Mouse (Mus musculus) intestine, embryonic 15.5 days (tissue): ENCODE measurements around the gene Bicdl1. TPM values are rescaled to one million over a fixed set of nuclear protein-coding genes. Genes with fewer than 3 reads are reported as not detected.

Source experiments
- ATAC-seq: fragments of 200-750 bp; cut with Nextera tagmentation; 2 replicates; pipeline ENCODE4 v1.8.0; 2017; ENCODE audit warnings: moderate TSS enrichment, moderate library complexity
- H3K27ac ChIP-seq: fragments of 300-500 bp; sonication (generic); 2 replicates; pipeline ENCODE4 v1.5.1; 2015; ENCODE audit warnings: mild to moderate bottlenecking, inconsistent platforms
- H3K27me3 ChIP-seq: fragments of 300-500 bp; sonication (generic); replicated peaks from 2 replicates; pipeline ENCODE4 v1.6.1; 2015; ENCODE audit warnings: inconsistent platforms
- H3K36me3 ChIP-seq: fragments of 300-500 bp; sonication (generic); 2 replicates; pipeline ENCODE4 v1.6.1; 2015; ENCODE audit warnings: inconsistent platforms
- H3K4me1 ChIP-seq: fragments of 300-500 bp; sonication (generic); replicated peaks from 2 replicates; pipeline ENCODE4 v1.6.1; 2015; ENCODE audit warnings: inconsistent platforms
- H3K4me2 ChIP-seq: fragments of 300-500 bp; sonication (generic); replicated peaks from 2 replicates; pipeline ENCODE4 v1.6.1; 2015; ENCODE audit warnings: mild to moderate bottlenecking, inconsistent platforms
- H3K4me3 ChIP-seq: fragments of 300-500 bp; sonication (generic); replicated peaks from 2 replicates; pipeline ENCODE4 v1.5.1; 2015; ENCODE audit warnings: inconsistent platforms
- H3K9ac ChIP-seq: fragments of 300-500 bp; sonication (generic); 2 replicates; pipeline ENCODE4 v1.6.1; 2015; ENCODE audit warnings: inconsistent platforms
- H3K9me3 ChIP-seq: fragments of 300-500 bp; sonication (generic); 2 replicates; pipeline ENCODE4 v1.6.1; 2016; ENCODE audit warnings: inconsistent platforms
- WGBS: fragments of 180-500 bp; shearing (Covaris S2); methylation state at CpG from one replicate; pipeline ENCODE4 v1.1.7; 2015; 5-methylcytosine and 5-hydroxymethylcytosine counted together
- polyA plus RNA-seq: library from polyadenylated mRNA; unstranded; fragments of >200 nt; fragmentation: Nextera tagmentation; extraction: Ambion mirVana; gene quantifications from 2 replicates; pipeline ENCODE4 v1.2.1, GENCODE M21; 2015

The Bicdl1 gene
- polyA plus RNA-seq, 1 experiment from 2014 or later, result 11.3 TPM

DNA sequence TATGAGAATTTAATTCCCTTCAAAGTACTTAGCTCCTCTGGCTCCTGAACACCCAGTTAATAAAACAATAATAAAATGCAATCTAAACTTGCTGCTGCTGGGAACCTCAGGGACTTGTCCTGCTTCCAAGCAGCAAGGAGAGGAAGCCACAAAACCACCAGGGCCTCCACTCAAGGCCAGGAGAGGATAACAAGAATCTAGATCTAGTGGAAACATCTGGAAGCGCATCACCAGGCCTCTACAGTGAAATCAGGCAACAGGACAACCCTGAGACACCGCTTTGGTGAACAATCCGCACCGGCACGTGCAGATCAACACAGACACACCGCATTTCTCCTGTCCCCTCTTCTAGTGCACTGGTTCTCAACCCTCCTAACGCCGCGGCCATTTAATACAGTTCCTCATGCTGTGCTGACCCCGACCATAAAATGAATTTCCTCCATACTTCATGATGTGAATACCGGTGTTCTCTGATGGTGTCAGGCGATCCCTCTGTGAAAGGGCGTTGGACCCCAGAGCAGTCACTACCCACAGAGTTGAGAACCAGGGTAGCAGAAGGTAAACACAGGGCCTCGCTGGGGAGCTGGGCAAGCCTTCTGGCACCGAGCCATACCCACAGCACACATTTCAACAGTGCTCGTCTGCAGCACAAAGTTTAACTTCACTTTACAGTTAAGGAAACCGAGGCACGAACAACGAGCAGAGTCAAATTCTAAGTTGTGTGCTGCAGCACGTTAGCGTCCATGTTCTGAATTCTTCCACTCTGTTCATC, 9.0 kb downstream of the Bicdl1 start:
- ATAC-seq, result no peak
- H3K9ac ChIP-seq, result no peak overlapping the region
- H3K36me3 ChIP-seq, result no peaks in the 10 kb centered on the region
- no peaks in the 10 kb centered on the region for H3K9me3 ChIP-seq
- H3K4me2 ChIP-seq, result no peak overlapping the region
- no peak overlapping the region for H3K4me3 ChIP-seq
- no peaks in the 10 kb centered on the region for H3K27me3 ChIP-seq
- no peaks in the 10 kb centered on the region for H3K4me1 ChIP-seq
- WGBS, result 83% methylated on average over 21 of the region's 21 CpGs
- no peak overlapping the region for H3K27ac ChIP-seq

DNA sequence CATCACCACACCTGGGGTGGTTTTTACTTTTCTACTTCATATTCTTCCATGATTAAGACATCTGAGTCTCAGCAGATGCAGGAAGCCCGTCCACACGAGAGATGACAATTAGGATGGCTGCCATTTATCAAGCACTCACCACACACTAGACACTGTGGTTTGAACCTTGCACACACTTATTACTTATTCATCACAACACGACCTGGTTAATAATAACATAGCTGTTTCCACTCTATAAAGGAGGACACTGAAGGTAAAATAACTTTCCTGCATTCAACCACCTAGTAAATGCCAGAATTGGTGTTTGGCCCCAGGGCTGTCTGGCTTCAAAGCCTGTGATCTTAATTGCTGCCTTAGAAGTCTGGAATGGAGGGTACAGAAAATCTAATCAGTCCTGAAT, 10.7 kb downstream of the Bicdl1 start:
- Histone ChIP-seq H3K4me2 (no peak overlapping the region), H3K4me3 (no peak overlapping the region), H3K36me3 (no peaks in the 10 kb centered on the region), H3K9ac (no peak overlapping the region), H3K27me3 (no peaks in the 10 kb centered on the region), H3K9me3 (no peaks in the 10 kb centered on the region), H3K4me1 (no peaks in the 10 kb centered on the region), H3K27ac (no peak overlapping the region)
- 57% methylated on average over 3 of the region's 3 CpGs for WGBS
- ATAC-seq, result no peak

DNA sequence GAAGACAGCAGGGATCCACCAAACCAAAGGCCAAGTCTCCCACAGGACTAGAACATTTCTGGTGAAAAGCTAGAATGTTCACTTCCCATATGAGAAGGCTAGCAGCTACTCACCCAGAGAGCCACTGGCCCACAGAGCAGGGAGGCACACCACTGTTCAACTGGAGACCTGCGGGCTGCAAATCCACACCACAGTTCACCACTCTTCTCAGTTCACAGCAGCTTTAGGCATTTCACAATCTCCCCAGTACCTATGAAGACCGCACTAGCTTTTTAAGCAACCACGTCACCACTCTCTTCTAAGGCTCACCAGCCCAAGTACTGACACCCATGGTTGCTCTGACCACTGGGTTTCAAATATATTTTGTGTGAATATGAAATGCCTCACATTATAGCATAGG, 13.7 kb downstream of the Bicdl1 start:
- H3K4me2 ChIP-seq, result no peak overlapping the region
- H3K27ac ChIP-seq, result no peak overlapping the region
- ATAC-seq, result no peak
- H3K36me3 ChIP-seq, result no peaks in the 10 kb centered on the region
- H3K9ac ChIP-seq, result no peak overlapping the region
- no peaks in the 10 kb centered on the region for H3K4me1 ChIP-seq
- 92% methylated on average over 3 of the region's 3 CpGs for WGBS
- H3K27me3 ChIP-seq, result no peaks in the 10 kb centered on the region
- no peaks in the 10 kb centered on the region for H3K9me3 ChIP-seq
- H3K4me3 ChIP-seq, result no peak overlapping the region

DNA sequence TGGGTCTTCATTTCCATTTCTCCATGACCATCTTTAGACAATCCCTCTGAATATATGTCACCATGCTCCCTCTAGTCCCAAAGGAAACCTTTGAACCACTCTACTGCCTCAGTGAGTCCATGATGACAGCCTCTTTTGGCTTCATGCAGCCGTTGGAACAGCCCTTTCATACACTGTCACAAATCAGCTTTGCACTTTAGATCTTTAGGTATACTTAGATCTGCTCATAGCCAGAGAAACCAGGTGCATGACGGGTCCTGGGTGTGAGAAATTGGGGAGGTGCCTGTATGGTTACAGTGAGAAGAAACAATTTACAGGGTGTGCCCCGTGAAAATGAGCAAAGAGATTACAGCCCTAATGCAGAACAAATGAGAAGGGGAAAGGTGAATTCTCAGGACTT, 14.3 kb downstream of the Bicdl1 start:
- H3K9ac ChIP-seq, result no peak overlapping the region
- 83% methylated on average over 3 of the region's 3 CpGs for WGBS
- no peaks in the 10 kb centered on the region for H3K9me3 ChIP-seq
- no peak overlapping the region for H3K4me3 ChIP-seq
- ATAC-seq, result no peak
- no peaks in the 10 kb centered on the region for H3K27me3 ChIP-seq
- H3K36me3 ChIP-seq, result no peaks in the 10 kb centered on the region
- H3K4me1 ChIP-seq, result no peaks in the 10 kb centered on the region
- H3K4me2 ChIP-seq, result no peak overlapping the region
- no peak overlapping the region for H3K27ac ChIP-seq

DNA sequence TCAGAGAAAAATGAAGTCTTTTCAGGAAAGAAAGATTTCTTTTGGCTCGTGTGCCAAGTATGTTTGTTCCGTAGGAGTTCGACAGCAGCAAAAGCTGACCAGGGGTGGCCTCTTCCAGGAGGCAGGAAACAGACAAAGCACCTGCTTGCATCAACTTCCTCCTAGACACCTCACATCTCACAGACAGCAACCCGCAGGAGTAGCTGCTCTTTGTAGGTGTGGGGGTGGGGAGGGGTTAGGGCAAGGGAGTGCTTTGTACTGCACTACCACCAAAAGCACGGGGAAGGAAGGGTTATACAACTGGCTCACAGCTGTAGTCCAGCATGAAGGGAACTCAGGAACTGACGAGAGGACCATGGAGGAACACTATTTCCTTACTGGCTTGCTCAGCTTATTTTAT, 15.0 kb downstream of the Bicdl1 start:
- Histone ChIP-seq H3K4me1 (no peaks in the 10 kb centered on the region), H3K27ac (no peak overlapping the region), H3K27me3 (no peaks in the 10 kb centered on the region), H3K36me3 (no peaks in the 10 kb centered on the region), H3K4me2 (no peak overlapping the region), H3K9ac (no peak overlapping the region), H3K9me3 (no peaks in the 10 kb centered on the region), H3K4me3 (no peak overlapping the region)
- no peak for ATAC-seq
- WGBS, result 67% methylated on average over 6 of the region's 6 CpGs

DNA sequence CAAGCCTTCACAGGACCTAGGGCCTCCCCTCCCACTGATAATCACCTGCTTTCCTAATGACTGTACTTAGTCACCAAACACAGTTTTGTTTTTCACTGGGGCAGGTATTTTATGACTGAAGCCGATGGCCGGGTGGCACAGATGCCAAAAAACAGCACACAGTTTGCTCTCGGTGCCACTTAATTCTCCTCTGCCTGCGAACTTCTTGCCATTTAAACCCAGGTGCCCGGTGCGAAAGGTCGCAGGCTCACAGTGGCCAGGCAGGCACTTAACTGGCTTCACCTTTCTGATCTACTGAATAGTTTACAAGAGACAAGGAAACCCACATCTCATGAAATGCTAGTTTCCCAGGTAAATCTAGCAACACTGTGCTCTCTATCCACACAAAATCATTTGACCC, 16.7 kb downstream of the Bicdl1 start:
- no peak for ATAC-seq
- Histone ChIP-seq H3K9me3 (no peaks in the 10 kb centered on the region), H3K9ac (no peak overlapping the region), H3K4me2 (no peak overlapping the region), H3K27ac (no peak overlapping the region), H3K27me3 (no peaks in the 10 kb centered on the region), H3K4me1 (no peaks in the 10 kb centered on the region), H3K4me3 (no peak overlapping the region), H3K36me3 (no peaks in the 10 kb centered on the region)
- 93% methylated on average over 7 of the region's 7 CpGs for WGBS

DNA sequence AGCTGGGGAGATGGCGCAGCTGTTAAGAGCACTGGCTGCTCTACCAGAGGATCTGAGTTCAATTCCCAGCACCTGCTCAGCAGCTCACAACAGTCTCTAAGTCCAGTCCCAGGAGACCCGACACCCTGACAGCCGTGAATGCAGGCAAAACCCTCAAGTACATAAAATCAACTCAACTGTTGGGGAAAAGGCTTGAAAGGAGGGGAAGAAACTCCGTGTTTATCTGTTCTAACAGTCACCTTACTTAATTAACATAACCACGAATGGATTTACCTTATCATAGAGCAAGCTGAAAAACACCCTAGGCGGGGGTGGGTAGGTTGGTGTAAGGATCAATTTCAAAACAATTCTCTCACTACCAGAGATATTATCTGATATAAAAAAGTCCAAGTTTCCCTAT, 18.9 kb downstream of the Bicdl1 start:
- ATAC-seq, result no peak
- Histone ChIP-seq H3K27me3 (no peaks in the 10 kb centered on the region), H3K27ac (no peak overlapping the region), H3K4me3 (no peak overlapping the region), H3K9me3 (no peaks in the 10 kb centered on the region), H3K9ac (no peak overlapping the region), H3K36me3 (no peaks in the 10 kb centered on the region), H3K4me1 (no peaks in the 10 kb centered on the region), H3K4me2 (no peak overlapping the region)
- 71% methylated on average over 6 of the region's 6 CpGs for WGBS

DNA sequence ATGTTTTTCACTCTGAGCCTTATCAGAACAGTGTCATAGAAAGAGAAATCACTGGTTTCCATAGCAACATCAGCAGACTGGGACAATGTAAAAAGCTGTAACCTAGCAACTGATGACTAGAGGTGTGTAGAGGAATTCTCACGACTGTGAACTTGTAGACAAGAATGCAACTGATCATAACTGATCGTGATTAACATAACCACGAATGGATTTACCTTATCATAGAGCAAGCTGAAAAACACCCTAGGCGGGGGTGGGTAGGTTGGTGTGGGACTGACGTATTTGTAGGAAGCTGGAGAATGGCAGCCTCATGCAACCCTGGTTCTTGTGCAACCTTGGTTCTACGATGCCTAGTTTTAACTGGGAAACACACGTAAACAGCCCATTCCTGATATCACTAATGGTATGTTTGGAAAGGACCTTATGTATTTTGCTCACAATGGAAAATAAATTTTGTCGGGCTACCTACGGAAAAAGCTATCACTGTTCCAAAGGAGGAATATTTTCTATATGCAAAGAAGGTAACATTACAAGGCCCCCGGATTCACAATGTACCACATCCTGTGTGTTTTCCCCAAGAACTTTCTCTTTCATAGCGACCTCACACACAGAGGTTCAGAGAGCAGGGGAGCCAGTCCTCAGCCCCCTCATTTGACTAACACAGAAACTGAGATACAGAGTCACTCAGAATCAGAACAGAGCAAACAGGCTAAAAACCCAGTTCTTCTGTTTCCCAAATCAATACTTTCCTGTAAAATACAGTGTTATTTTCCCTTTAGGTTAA, 19.6 kb downstream of the Bicdl1 start:
- Histone ChIP-seq H3K4me1 (no peaks in the 10 kb centered on the region), H3K9me3 (no peaks in the 10 kb centered on the region), H3K9ac (no peak overlapping the region), H3K27ac (no peak overlapping the region), H3K36me3 (no peaks in the 10 kb centered on the region), H3K27me3 (no peaks in the 10 kb centered on the region), H3K4me3 (no peak overlapping the region), H3K4me2 (no peak overlapping the region)
- no peak for ATAC-seq
- 70% methylated on average over 11 of the region's 11 CpGs for WGBS

DNA sequence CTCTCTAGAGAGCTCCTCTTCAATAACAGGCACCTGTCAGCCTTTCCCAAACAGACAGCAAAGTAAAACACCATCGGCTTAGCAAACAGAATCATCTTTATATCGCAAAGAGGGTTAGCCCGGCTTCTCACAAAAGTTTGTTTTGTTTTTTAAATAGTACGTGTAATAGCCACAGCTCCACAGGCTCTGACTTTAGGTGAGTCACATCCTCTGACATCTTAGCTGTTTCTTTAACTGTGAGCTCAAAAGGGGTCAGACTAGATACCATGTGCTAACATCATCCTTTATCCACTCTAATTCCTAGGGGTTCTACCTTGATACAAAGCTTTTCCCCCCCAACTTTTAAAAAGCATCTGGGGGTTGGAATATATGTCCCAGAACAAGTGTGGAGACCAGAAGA, 21.2 kb downstream of the Bicdl1 start:
- 86% methylated on average over 4 of the region's 4 CpGs for WGBS
- no peak overlapping the region for H3K4me2 ChIP-seq
- ATAC-seq, result no peak

DNA sequence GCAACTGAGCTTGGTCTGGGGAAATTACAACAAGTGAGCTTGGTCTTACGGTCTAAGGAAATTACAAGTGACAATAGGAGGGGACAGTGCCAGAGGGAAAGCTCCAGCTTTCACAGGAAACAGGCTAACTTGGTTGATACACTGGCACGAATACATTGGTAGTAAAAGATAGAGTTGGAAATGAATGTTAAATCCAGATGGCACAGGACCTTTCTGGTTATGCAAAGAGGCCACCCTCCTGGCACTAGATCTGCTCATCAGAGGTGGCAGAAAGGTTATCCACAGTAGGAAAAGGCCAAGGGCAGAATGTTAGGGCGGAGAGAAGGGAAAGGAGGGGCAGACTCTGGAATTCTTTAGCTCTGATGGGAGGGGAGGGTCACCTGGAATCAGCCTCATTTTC, 22.5 kb downstream of the Bicdl1 start:
- Histone ChIP-seq H3K27ac (no peak overlapping the region), H3K4me1 (no peaks in the 10 kb centered on the region), H3K27me3 (no peaks in the 10 kb centered on the region), H3K4me3 (no peak overlapping the region), H3K36me3 (no peaks in the 10 kb centered on the region), H3K4me2 (no peak overlapping the region), H3K9me3 (no peaks in the 10 kb centered on the region), H3K9ac (no peak overlapping the region)
- ATAC-seq, result no peak
- 69% methylated on average over 3 of the region's 3 CpGs for WGBS

More for the DNA sequence above, 21.2 kb downstream of the Bicdl1 start:
- Histone ChIP-seq H3K36me3 (no peaks in the 10 kb centered on the region), H3K27me3 (no peaks in the 10 kb centered on the region), H3K4me3 (no peak overlapping the region), H3K9me3 (no peaks in the 10 kb centered on the region), H3K27ac (no peak overlapping the region), H3K9ac (no peak overlapping the region), H3K4me1 (no peaks in the 10 kb centered on the region)

DNA sequence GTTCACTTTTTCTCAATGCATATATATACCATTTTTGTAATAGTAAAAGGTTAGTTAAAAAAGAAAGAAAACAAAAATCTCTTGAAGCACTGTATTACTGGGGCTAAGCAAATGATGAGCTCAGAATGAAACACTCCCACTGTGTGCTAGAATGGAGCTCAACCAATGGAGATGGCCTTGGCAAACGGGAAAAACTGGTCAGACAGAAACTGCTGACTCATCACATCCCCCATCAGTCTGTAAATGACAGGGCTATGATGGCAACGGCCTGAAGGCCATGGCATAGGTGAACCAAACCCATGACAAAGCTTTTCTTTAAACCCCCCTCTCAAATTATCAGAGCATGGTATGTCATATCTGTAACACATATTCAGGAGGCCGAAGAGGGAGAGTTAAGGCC, 29.4 kb downstream of the Bicdl1 start:
- Histone ChIP-seq H3K27ac (no peak overlapping the region), H3K36me3 (no peaks in the 10 kb centered on the region), H3K9me3 (no peaks in the 10 kb centered on the region), H3K4me3 (no peak overlapping the region), H3K27me3 (no peaks in the 10 kb centered on the region), H3K9ac (no peak overlapping the region), H3K4me2 (no peak overlapping the region), H3K4me1 (no peaks in the 10 kb centered on the region)
- 54% methylated on average over 3 of the region's 3 CpGs for WGBS
- ATAC-seq, result no peak

DNA sequence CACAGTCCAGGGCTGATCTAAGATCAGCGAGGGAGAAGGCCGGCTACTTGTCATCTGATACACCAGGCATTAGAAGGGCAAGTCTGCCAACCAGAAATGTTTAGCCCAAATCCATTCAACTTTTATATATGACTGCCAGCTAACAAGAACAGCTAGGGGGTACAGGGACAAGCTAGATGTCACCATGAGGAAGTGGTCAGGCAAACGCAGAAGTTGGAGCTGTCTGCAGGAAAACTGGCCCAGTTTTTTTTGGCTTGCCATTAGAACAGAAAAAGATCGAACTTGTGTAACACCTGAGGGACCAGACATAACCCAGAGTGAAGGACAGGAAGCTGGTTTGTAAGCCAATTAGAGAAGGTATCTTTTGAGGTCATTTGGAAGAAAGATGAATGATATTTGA, 30.2 kb downstream of the Bicdl1 start:
- Histone ChIP-seq H3K27ac (no peak overlapping the region), H3K27me3 (no peaks in the 10 kb centered on the region), H3K4me3 (no peak overlapping the region), H3K36me3 (no peaks in the 10 kb centered on the region), H3K4me2 (no peak overlapping the region), H3K4me1 (no peaks in the 10 kb centered on the region), H3K9ac (no peak overlapping the region), H3K9me3 (no peaks in the 10 kb centered on the region)
- 81% methylated on average over 4 of the region's 4 CpGs for WGBS
- no peak for ATAC-seq

DNA sequence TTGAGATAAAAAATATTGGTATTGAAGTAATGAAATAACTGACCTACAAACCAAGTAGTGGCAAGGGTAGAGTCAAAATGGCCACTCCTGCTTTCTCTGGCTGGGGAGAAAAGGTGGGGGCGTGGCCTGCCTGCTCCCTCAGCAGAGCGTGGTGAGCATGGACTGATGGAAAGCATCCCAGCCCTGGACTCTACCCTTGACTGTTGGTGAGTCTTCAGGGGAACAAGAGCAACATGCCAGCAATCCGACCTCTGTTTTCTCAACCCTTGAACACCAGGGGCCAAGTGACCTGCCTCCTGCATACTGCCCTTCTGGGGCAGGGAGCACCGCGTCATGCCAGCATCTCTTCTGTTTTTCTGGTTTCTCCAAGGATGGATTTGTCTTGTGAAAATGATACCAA, 34.6 kb downstream of the Bicdl1 start:
- ATAC-seq, result no peak
- WGBS, result 75% methylated on average over 5 of the region's 5 CpGs

More for the DNA sequence above, 34.6 kb downstream of the Bicdl1 start:
- H3K9ac ChIP-seq, result no peak overlapping the region
- H3K27ac ChIP-seq, result no peak overlapping the region
- no peak overlapping the region for H3K4me2 ChIP-seq
- no peaks in the 10 kb centered on the region for H3K27me3 ChIP-seq
- no peaks in the 10 kb centered on the region for H3K9me3 ChIP-seq
- H3K4me1 ChIP-seq, result no peaks in the 10 kb centered on the region
- H3K4me3 ChIP-seq, result no peak overlapping the region
- H3K36me3 ChIP-seq, result no peaks in the 10 kb centered on the region
